Comparison of ENCODE assay signal across 8 mouse cellular contexts in genomic region chr7:64057873-64058272, GRCm38 (mm10).
DNase-seq lines count a peak whose midpoint lies in the region; ATAC-seq lines count a peak whose summit lies in the region.

No protein-coding gene starts in this region.

- no peak overlapping the region for H3K9ac ChIP-seq in neural tube, embryonic 14.5 days (replicated peaks; ENCODE audit: low read depth, low read length)

- no peaks in the 10 kb centered on the region for H3K27me3 ChIP-seq in neural tube, embryonic 14.5 days (ENCODE audit: control insufficient read depth, insufficient read depth, low read length)

- DNase-seq in adrenal gland, postnatal 14 days = peak; percentile 48
- DNase-seq in adrenal gland, postnatal 4 days (ENCODE audit: low spot score in 2 of 2) = no peak
- DNase-seq in MEL-GATA-1-ER (ENCODE audit: extremely low read depth, low read depth) (peak; percentile 87), adipocyte (ENCODE audit: low spot score) (no peak)
- peak; percentile 24 to 51 for DNase-seq in heart, adult 9 months (ENCODE audit: low spot score in 2 of 2)
- peak; percentile 30 to 38 for DNase-seq in kidney, postnatal 4 days

- no peaks in the 10 kb centered on the region for H3K36me3 ChIP-seq in neural tube, embryonic 14.5 days (ENCODE audit: control insufficient read depth, insufficient read depth, low read length)

- no peak overlapping the region for H3K4me2 ChIP-seq in neural tube, embryonic 14.5 days (ENCODE audit: low read depth, low read length)

- no peak overlapping the region for H3K27ac ChIP-seq in neural tube, embryonic 14.5 days (ENCODE audit: low read depth, low read length)

- 76% methylated on average over 4 of the region's 4 CpGs for WGBS in neural tube, embryonic 14.5 days

- H3K4me1 ChIP-seq in neural tube, embryonic 14.5 days (ENCODE audit: control insufficient read depth, insufficient read depth, low read length) = no peaks in the 10 kb centered on the region

- H3K9me3 ChIP-seq in neural tube, embryonic 14.5 days (ENCODE audit: control insufficient read depth, low read length) = no peaks in the 10 kb centered on the region

- ATAC-seq in neural tube, embryonic 14.5 days (ENCODE audit: low read depth) = peak; percentile 38; the same call in 1 of the 2 replicates
- ATAC-seq in cerebellum, adult (ENCODE audit: insufficient number of reproducible peaks, low FRiP score, low TSS enrichment) = no peak

- H3K4me3 ChIP-seq in neural tube, embryonic 14.5 days (ENCODE audit: low read depth, low read length) = no peak overlapping the region

Comparison
In these comparisons a context has a peak if more than half of its experiments do, and no peak if none do; other contexts are left out.
1. DNase-seq: peak in adrenal gland, postnatal 14 days (single experiment), MEL-GATA-1-ER (single experiment), heart, adult 9 months (2 of 2) and kidney, postnatal 4 days (2 of 2); none in adrenal gland, postnatal 4 days (0 of 2) and adipocyte (single experiment).